Mouse (Mus musculus) midbrain, embryonic 10.5 days (tissue): ENCODE measurements around the gene Gm14410. TPM values are rescaled to one million over a fixed set of nuclear protein-coding genes. Genes with fewer than 3 reads are reported as not detected.
"Not testable (repeated sequence)": the region's sequence is repeated elsewhere in the genome, so short reads cannot be mapped to it uniquely, and the experiment has no call there.

Source experiments
- DNase-seq: peaks from one replicate; pipeline ENCODE4 v3.0.0-alpha.2; 2017; ENCODE audit warnings: low spot score
- H3K27ac ChIP-seq: fragments of 300-500 bp; sonication (generic); replicated peaks from 2 replicates; pipeline ENCODE4 v1.5.1; 2016; ENCODE audit warnings: mild to moderate bottlenecking
- H3K27me3 ChIP-seq: fragments of 300-500 bp; sonication (generic); 2 replicates; pipeline ENCODE4 v1.6.1; 2016; ENCODE audit warnings: low read depth, mild to moderate bottlenecking; ENCODE audit not compliant: poor library complexity, severe bottlenecking
- H3K36me3 ChIP-seq: fragments of 300-500 bp; sonication (generic); 2 replicates; pipeline ENCODE4 v1.6.1; 2016; ENCODE audit warnings: mild to moderate bottlenecking, moderate library complexity
- H3K4me1 ChIP-seq: fragments of 300-500 bp; sonication (generic); 2 replicates; pipeline ENCODE4 v1.6.1; 2016
- H3K4me3 ChIP-seq: fragments of 300-500 bp; sonication (generic); 2 replicates; pipeline ENCODE4 v1.5.1; 2016; ENCODE audit warnings: mild to moderate bottlenecking, moderate library complexity
- H3K9me3 ChIP-seq: fragments of 300-500 bp; sonication (generic); replicated peaks from 2 replicates; pipeline ENCODE4 v1.6.1; 2016; ENCODE audit warnings: mild to moderate bottlenecking
- WGBS: fragments of 180-500 bp; shearing (Covaris S2); methylation state at CpG from one replicate; pipeline ENCODE4 v1.1.7; 2016; 5-methylcytosine and 5-hydroxymethylcytosine counted together
- polyA plus RNA-seq: library from polyadenylated mRNA; unstranded; fragments of >200 nt; fragmentation: Nextera tagmentation; extraction: Ambion mirVana; gene quantifications from 2 replicates; pipeline ENCODE4 v1.2.1, GENCODE M21; 2016

The Gm14410 gene
- 30.3 and 30.9 TPM in 2 replicates for polyA plus RNA-seq

DNA sequence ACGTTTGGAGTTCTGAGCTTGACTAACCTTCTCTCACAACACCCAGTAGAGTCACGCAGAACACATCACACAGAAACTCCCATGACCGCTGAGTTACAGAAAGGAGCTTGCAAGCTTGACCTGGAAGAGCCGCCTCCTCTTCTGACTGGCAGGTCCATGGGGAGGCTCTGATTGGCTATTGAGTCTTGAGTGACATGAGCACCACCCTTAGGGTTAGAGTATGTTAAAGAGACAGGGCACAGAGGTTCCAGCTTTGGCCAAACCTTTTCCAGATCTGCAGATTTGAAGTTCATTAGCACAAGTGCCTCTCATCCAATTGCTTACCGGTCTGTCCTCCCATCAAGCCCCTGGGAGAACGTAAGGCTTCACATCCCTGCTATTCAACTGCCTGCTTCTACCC is at the start of gene Gm14410:
Gene Gm14410 (minus strand): TSS at position 81 of the 400 bp plus-strand sequence.
- H3K27ac ChIP-seq, H3K27me3 ChIP-seq, H3K9me3 ChIP-seq, H3K36me3 ChIP-seq, DNase-seq, H3K4me1 ChIP-seq: not testable (repeated sequence)
- 2% methylated on average over 6 of the region's 6 CpGs for WGBS
- peak within 1 kb of the TSS; percentile 48 for H3K4me3 ChIP-seq

DNA sequence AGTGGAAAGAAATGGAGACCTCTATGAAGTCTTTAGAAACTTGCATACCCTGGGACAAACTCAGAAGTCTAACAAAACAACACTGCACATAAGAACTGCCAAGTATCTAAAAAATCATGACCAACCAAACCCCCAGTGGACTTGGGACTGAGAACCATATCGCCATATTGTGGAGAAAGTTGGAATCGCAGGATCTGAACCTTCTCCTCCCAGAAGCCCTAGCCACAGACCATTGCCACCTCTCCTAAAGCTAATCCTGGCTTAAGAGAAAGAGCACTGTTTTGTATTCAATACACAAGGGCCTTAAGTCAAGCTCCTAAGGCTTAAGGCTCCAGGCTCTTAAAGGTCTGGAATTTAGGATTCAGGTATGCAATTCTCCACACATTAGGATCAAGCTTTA is 41.2 kb upstream of the Gm14410 start:
- not testable (repeated sequence) for H3K36me3 ChIP-seq, H3K27ac ChIP-seq, H3K27me3 ChIP-seq, H3K4me1 ChIP-seq, H3K4me3 ChIP-seq, DNase-seq, H3K9me3 ChIP-seq
- WGBS: 86% methylated on average over 2 of the region's 2 CpGs

DNA sequence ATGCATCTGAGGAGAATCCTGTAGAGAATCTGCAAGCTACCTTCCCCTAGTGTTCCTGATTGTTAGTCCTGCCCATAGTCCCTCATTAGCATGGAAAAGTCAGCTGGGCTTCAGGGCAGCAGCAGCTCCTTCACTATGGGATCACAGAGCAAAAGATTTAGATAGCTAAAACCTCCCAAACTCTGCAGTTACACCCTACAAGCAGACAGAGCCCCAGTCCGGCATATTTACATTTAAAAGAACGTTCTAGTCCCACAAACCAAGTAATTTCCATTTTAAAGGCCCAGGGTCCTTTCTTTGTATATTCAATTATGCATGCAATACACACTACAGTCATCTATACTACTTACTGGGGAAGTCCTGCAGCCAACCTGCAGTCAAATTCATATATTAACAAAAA is 24.2 kb upstream of the Gm14410 start:
- not testable (repeated sequence) for H3K9me3 ChIP-seq, DNase-seq, H3K4me3 ChIP-seq, H3K36me3 ChIP-seq, H3K27me3 ChIP-seq, H3K27ac ChIP-seq, H3K4me1 ChIP-seq
- WGBS: 57% methylated on average over 2 of the region's 2 CpGs

DNA sequence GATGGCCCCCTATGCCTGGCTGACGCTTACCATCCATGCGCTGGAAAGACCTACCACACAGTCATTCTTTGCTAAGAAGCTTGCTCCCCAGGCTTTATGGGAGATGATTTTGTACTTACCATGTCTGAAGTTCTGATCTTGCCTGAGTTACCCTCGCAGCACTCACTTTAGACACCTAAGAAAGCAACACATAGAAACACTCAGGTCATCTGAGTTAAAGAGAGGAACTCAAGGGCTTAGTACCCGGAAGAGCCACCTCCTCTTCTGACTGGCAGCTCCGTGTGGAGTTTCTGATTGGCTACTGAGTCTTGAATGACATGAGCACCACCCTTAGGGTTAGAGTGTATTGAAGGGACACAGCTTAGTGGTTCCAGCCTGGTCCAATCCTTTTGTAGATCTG is 33.5 kb downstream of the Gm14410 start:
- H3K27me3 ChIP-seq, H3K4me1 ChIP-seq, H3K27ac ChIP-seq, H3K36me3 ChIP-seq, H3K4me3 ChIP-seq, H3K9me3 ChIP-seq, DNase-seq: not testable (repeated sequence)
- WGBS: 85% methylated on average over 5 of the region's 5 CpGs

Other genes starting within 250 kb of the Gm14410 start
- gene Gm14419, start 205.5 kb downstream of the Gm14410 start, polyA plus RNA-seq: 9.7 and 10.0 TPM in 2 replicates
- gene Gm14401, start 132.1 kb downstream of the Gm14410 start, polyA plus RNA-seq: 0.16 TPM in 1 of 2 replicates, not detected in the other
- not detected in 2 replicates for gene Gm14409, start 60.6 kb upstream of the Gm14410 start, polyA plus RNA-seq
- gene Gm14412, start 117.9 kb upstream of the Gm14410 start, polyA plus RNA-seq: 0.10 and 0.16 TPM in 2 replicates
- 7.2 and 8.4 TPM in 2 replicates for gene Gm14418, start 191.9 kb upstream of the Gm14410 start, polyA plus RNA-seq